Mouse (Mus musculus): ENCODE measurements around the gene Pitpnm1. TPM values are rescaled to one million over a fixed set of nuclear protein-coding genes. Genes with fewer than 3 reads are reported as not detected.

The Pitpnm1 gene
- total and polyA plus RNA-seq, 2 experiments from 2014 or later, result 82.9 to 127 TPM

- no peaks in the 10 kb centered on the region for H3K9me3 ChIP-seq (ENCODE audit: low read length)
- WGBS, result 2% methylated on average over 51 of the region's 52 CpGs
- peak overlapping the region; percentile 76 for H3K4me2 ChIP-seq (ENCODE audit: low read depth)
- TF ChIP-seq CTCF (IDR thresholded peaks at IDR 0.05; ENCODE audit: low read depth), result no peak; the same call in 1 of the 2 replicates
- ATAC-seq (peak; percentile 12), DNase-seq (peak; percentile 78)
- H3K36me3 ChIP-seq (ENCODE audit: insufficient read depth), result peaks cover 19% of the 10 kb centered on the region
- H3K9ac ChIP-seq, result peak overlapping the region; percentile 84
- H3K27me3 ChIP-seq (ENCODE audit: insufficient read depth, low read length), result no peaks in the 10 kb centered on the region
- H3K4me1 ChIP-seq (ENCODE audit: insufficient read depth), result 0 out of 2 replicates have a peak, but pooled peaks cover 11% of the 10 kb centered on the region
- H3K4me3 ChIP-seq (ENCODE audit: low read depth, low read length), result peak overlapping the region; percentile 63
- H3K27ac ChIP-seq (ENCODE audit: low read depth, low read length), result peak overlapping the region; percentile 71
Observed at GRCm38 (mm10) chr19:4100718-4101261, 992 bp downstream of the Pitpnm1 start.

- WGBS, result 56% methylated on average over 6 of the region's 6 CpGs
- peak overlapping the region; percentile 84 for H3K9ac ChIP-seq
- H3K9me3 ChIP-seq (ENCODE audit: low read length), result no peaks in the 10 kb centered on the region
- no peak for DNase-seq
- H3K27ac ChIP-seq (ENCODE audit: low read depth, low read length), result 0 out of 2 replicates have a peak overlapping the region, but pooled peaks have one; percentile 29
- ATAC-seq, result no peak
- peak overlapping the region; percentile 76 for H3K4me2 ChIP-seq (ENCODE audit: low read depth)
- peaks cover 24% of the 10 kb centered on the region for H3K36me3 ChIP-seq (ENCODE audit: insufficient read depth)
- no peaks in the 10 kb centered on the region for H3K27me3 ChIP-seq (ENCODE audit: insufficient read depth, low read length)
- H3K4me1 ChIP-seq (ENCODE audit: insufficient read depth), result 0 out of 2 replicates have a peak, but pooled peaks cover 7% of the 10 kb centered on the region
- peak overlapping the region; percentile 63 for H3K4me3 ChIP-seq (ENCODE audit: low read depth, low read length)
- peak; percentile 37; the same call in 1 of the 2 replicates for TF ChIP-seq CTCF (IDR thresholded peaks at IDR 0.05; ENCODE audit: low read depth)
Observed at GRCm38 (mm10) chr19:4101466-4101865, 1.7 kb downstream of the Pitpnm1 start.

- H3K4me2 ChIP-seq (ENCODE audit: low read depth), result peak overlapping the region; percentile 76; the same call in 1 of the 2 replicates
- 0 out of 2 replicates have a peak, but pooled peaks cover 7% of the 10 kb centered on the region for H3K4me1 ChIP-seq (ENCODE audit: insufficient read depth)
- H3K36me3 ChIP-seq (ENCODE audit: insufficient read depth), result peaks cover 30% of the 10 kb centered on the region
- H3K27ac ChIP-seq (ENCODE audit: low read depth, low read length), result no peak overlapping the region
- H3K9ac ChIP-seq, result no peak overlapping the region
- H3K4me3 ChIP-seq (ENCODE audit: low read depth, low read length), result no peak overlapping the region; the same call in 1 of the 2 replicates
- H3K27me3 ChIP-seq (ENCODE audit: insufficient read depth, low read length), result no peaks in the 10 kb centered on the region
- ATAC-seq (no peak), DNase-seq (no peak)
- WGBS, result 91% methylated on average over 2 of the region's 2 CpGs
- TF ChIP-seq CTCF (IDR thresholded peaks at IDR 0.05; ENCODE audit: low read depth), result no peak
- no peaks in the 10 kb centered on the region for H3K9me3 ChIP-seq (ENCODE audit: low read length)
Observed at GRCm38 (mm10) chr19:4102049-4102448, 2.3 kb downstream of the Pitpnm1 start.

- no peak overlapping the region for H3K4me2 ChIP-seq (ENCODE audit: low read depth)
- 96% methylated on average over 12 of the region's 12 CpGs for WGBS
- no peaks in the 10 kb centered on the region for H3K9me3 ChIP-seq (ENCODE audit: low read length)
- ATAC-seq (no peak), DNase-seq (no peak)
- no peak overlapping the region for H3K9ac ChIP-seq
- H3K27ac ChIP-seq (ENCODE audit: low read depth, low read length), result no peak overlapping the region
- no peak for TF ChIP-seq CTCF (IDR thresholded peaks at IDR 0.05; ENCODE audit: low read depth)
- no peak overlapping the region for H3K4me3 ChIP-seq (ENCODE audit: low read depth, low read length)
- 0 out of 2 replicates have a peak, but pooled peaks cover 7% of the 10 kb centered on the region for H3K4me1 ChIP-seq (ENCODE audit: insufficient read depth)
- H3K36me3 ChIP-seq (ENCODE audit: insufficient read depth), result peaks cover 34% of the 10 kb centered on the region
- no peaks in the 10 kb centered on the region for H3K27me3 ChIP-seq (ENCODE audit: insufficient read depth, low read length)
Observed at GRCm38 (mm10) chr19:4102626-4103025, 2.8 kb downstream of the Pitpnm1 start.

- no peak for TF ChIP-seq CTCF (IDR thresholded peaks at IDR 0.05; ENCODE audit: low read depth)
- ATAC-seq (no peak), DNase-seq (no peak)
- Histone ChIP-seq H3K27me3 (ENCODE audit: insufficient read depth, low read length) (no peaks in the 10 kb centered on the region), H3K4me2 (ENCODE audit: low read depth) (no peak overlapping the region), H3K4me1 (ENCODE audit: insufficient read depth) (0 out of 2 replicates have a peak, but pooled peaks cover 7% of the 10 kb centered on the region), H3K9ac (no peak overlapping the region), H3K4me3 (ENCODE audit: low read depth, low read length) (no peak overlapping the region), H3K27ac (ENCODE audit: low read depth, low read length) (no peak overlapping the region), H3K36me3 (ENCODE audit: insufficient read depth) (peaks cover 41% of the 10 kb centered on the region), H3K9me3 (ENCODE audit: low read length) (no peaks in the 10 kb centered on the region)
- WGBS, result 95% methylated on average over 18 of the region's 18 CpGs
Observed at GRCm38 (mm10) chr19:4103294-4103693, 3.5 kb downstream of the Pitpnm1 start.

- Histone ChIP-seq H3K9me3 (ENCODE audit: low read length) (no peaks in the 10 kb centered on the region), H3K9ac (no peak overlapping the region), H3K27ac (ENCODE audit: low read depth, low read length) (no peak overlapping the region), H3K4me3 (ENCODE audit: low read depth, low read length) (no peak overlapping the region), H3K27me3 (ENCODE audit: insufficient read depth, low read length) (no peaks in the 10 kb centered on the region), H3K4me1 (ENCODE audit: insufficient read depth) (0 out of 2 replicates have a peak, but pooled peaks cover 7% of the 10 kb centered on the region), H3K4me2 (ENCODE audit: low read depth) (no peak overlapping the region), H3K36me3 (ENCODE audit: insufficient read depth) (peaks cover 44% of the 10 kb centered on the region)
- WGBS, result 87% methylated on average over 3 of the region's 3 CpGs
- no peak for TF ChIP-seq CTCF (IDR thresholded peaks at IDR 0.05; ENCODE audit: low read depth)
- ATAC-seq (no peak), DNase-seq (no peak)
Observed at GRCm38 (mm10) chr19:4103792-4104191, 4.0 kb downstream of the Pitpnm1 start.

GRCm38 (mm10) chr19:4104675-4105194, 4.9 kb downstream of the Pitpnm1 start:
- H3K9ac ChIP-seq, result no peak overlapping the region
- TF ChIP-seq CTCF (IDR thresholded peaks at IDR 0.05; ENCODE audit: low read depth), result no peak
- H3K27me3 ChIP-seq (ENCODE audit: insufficient read depth, low read length), result no peaks in the 10 kb centered on the region
- H3K4me1 ChIP-seq (ENCODE audit: insufficient read depth), result 0 out of 2 replicates have a peak, but pooled peaks cover 7% of the 10 kb centered on the region
- no peak overlapping the region for H3K4me3 ChIP-seq (ENCODE audit: low read depth, low read length)
- H3K27ac ChIP-seq (ENCODE audit: low read depth, low read length), result no peak overlapping the region
- ATAC-seq, result no peak
- 94% methylated on average over 16 of the region's 16 CpGs for WGBS
- no peak overlapping the region for H3K4me2 ChIP-seq (ENCODE audit: low read depth)
- no peaks in the 10 kb centered on the region for H3K9me3 ChIP-seq (ENCODE audit: low read length)
- peaks cover 44% of the 10 kb centered on the region for H3K36me3 ChIP-seq (ENCODE audit: insufficient read depth)
- DNase-seq, result no peak
